Mouse (Mus musculus) erythroblast, adult 5-6 weeks (primary cell): ENCODE results near the gene Churc1. TPM values are rescaled to one million over a fixed set of nuclear protein-coding genes. Genes with fewer than 3 reads are reported as not detected.

ENCODE experiments used
- ATAC-seq: replicated peaks from 2 replicates; pipeline ENCODE4 v1.8.0; 2016; ENCODE audit warnings: moderate number of reproducible peaks, mild to moderate bottlenecking, moderate TSS enrichment, inconsistent platforms; ENCODE audit not compliant: poor library complexity, low FRiP score, severe bottlenecking
- total RNA-seq, 2 experiments: library from RNA; stranded (forward) in 1 of 2; stranded (reverse) in 1 of 2; fragments of 150-400 nt in 1 of 2; fragments of 200-764, 138-1000 nt in 1 of 2; gene quantifications; 2 replicates each; pipeline versions ENCODE4 v1.2.3 to v1.2.4; 2015 to 2017; ENCODE audit warnings: low replicate concordance in 2 of 2

Gene Churc1
- total RNA-seq, 2 experiments from 2014 or later, result 2.9 to 14.1 TPM

DNA sequence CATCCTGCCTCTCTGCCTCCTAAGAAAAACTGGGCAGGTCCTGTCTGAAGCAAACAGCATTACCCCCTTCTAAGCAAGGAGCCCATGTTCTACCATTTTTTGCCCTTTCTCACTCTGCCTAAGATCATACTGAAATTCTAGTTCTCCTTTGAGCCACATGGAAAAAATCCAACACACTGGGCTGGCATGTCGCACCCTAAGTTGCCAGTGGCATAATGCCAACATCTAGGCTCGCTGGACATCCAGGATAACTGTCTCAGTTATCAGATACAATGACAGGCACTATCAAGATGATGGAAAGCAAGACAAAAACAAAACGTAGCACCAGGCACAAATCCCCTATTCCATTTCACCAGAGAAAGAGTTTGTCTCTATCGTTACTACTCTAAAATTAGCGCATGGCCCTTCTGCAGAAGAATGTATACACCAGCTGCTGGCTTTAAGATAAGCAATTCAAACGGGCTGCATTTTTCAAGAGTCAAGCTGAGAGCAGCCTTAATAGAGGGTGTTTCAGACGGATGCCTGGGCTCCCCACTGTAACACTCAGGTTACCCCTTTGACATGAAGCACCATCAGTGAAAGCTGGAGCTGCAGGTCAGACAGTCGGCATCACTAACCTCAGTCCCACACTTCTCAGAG is 25.2 kb downstream of the Churc1 start:
- no peak for ATAC-seq

DNA sequence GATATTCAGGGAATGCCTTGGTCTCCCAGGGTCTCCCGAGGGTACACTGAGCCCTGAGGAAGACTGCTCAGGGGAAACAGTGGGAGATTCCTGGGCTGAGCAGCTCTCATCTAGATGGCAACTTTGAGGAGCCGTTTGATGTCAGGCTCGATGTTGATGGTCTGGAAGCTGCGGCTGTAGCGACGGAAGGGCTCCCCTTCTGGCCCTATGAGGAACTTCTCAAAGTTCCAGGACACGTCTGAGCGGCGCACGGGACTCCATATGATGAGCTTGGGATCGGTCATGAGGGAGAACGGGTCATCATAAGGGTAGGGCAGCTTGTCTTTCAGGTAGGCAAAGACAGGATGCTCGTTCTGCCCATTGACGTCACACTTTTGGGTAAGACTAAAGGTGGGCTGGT is 27.2 kb downstream of the Churc1 start:
- peak; percentile 53; the same call in 1 of the 2 replicates for ATAC-seq

DNA sequence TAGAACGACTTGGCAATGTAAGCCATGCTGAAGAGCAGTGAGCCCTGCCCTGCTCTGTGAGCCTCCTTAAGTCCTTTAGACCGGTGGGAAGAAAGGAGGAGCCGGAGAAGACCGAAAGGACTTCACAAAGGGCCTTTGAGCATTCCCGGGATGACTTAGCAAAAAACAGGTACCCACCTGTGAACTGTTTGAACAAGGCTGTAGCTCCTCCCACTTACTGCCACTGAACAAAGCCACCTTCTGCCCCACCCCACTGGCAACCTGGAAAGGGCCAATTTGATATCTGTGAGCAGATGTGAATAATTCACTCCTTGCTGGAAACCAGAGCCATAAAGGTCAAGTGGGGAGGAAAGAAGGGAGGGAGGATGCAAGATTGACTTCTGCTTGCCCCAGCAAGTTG is 30.0 kb downstream of the Churc1 start, which contains the start of gene Gpx2:
Gene Gpx2, minus strand, starts transcription at position 205 of the 400 bp plus-strand sequence.
- ATAC-seq, result no peak

DNA sequence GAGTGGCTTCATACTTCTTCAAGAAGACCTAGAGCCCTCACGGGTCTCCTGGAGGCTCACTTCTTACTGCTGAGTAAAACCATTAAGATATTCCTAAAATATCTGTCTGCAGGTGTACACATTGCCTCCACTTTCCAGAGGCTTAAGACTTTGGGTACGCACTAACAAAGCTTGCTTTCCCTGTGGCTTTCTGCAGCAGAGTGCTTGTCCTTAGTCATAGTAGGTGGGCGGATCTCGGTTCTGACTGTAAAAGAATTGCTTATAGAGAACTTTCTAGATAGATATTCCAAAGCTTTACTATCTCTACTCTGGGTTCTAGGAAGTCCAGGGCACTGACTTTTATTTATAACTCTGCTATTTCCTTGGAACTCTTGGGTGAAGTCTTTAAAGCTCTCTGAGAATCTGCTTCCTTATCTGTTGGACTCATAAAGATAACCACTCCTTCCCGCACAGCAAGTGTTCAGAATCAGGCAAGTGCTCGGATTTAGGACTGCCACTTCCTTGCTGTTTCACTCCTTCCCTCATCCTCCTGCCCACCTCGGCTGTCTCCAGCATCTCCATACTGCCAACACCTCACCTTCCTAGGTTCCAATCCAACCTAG is 31.7 kb downstream of the Churc1 start:
- no peak for ATAC-seq

DNA sequence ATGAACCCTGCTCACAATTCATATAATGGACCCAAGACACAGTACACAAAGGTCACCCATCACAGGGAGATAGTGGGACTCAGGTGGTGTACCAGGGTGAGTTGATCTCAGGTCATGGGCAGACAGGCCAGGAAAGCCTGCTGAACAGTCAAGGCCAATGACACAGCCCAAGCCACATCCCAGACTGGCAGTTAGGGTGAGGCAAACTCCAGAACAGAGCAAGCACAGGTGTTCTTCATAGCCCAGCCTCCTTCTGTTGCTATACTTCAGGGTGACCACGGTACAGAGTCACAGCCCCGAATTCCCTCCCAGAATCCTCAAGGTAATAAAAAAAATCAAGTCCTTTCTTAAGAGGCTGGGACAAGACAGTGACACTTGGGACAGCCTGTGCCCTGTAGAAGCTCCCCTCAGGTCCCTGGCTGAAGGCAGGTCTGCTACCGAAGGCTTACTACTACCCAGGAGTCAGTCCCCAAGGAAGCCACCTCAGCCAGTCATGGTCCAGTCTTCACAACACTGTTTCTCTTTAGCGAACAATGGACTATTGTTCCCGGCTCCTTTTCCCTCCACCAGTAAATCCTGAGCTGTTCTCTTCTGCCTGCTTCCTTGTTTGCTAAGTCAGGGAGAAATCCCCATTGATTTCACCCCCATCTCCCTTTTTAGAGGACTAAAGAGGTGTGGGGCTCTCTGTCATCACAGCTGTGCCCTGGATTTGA is 32.8 kb downstream of the Churc1 start:
- no peak for ATAC-seq

DNA sequence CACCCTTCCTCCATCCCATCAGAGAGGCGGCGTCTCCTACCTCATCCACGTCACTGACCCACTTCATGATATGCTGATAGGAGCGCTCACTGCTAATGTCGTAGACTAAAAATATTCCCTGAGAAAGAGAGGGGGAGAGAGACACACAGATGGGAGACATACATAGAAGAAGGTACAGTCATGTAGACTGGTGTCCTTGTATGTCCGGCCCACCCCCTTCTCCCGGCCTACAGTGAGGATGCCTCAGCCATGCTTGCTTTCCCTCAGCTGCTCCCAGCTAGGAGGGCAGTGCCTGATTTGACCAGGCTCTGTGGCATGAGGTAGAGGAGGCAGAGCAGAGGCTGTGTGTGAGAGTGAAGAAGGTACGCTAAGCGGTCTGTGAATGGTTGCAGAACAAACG is 37.7 kb downstream of the Churc1 start:
- no peak for ATAC-seq

DNA sequence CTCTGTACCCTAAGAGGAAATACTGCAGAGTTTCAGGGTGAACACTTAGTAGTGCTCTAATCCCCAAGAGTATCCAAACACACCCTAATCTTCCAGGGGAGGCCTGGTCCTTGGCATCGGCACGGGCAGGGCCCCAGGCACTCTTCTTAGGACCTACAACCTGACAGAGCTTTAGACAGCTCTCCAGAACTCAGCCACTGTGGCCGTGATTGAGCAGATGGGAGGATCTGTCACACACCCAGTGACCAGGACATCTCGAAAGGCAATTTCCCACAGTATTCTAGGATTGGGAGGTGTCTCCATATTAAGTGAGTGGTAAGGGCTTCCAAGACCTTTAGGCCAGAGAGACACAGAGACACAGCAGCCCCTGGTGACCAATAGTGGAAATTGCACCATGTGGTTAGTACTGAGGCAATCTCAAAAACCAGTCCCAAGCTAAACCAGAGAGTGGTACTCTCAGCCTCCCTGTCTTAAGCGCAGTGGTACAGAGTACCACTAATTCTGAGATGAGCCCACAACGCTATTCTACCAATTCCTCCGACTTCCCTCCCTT is 38.4 kb downstream of the Churc1 start:
- peak; percentile 63 for ATAC-seq

DNA sequence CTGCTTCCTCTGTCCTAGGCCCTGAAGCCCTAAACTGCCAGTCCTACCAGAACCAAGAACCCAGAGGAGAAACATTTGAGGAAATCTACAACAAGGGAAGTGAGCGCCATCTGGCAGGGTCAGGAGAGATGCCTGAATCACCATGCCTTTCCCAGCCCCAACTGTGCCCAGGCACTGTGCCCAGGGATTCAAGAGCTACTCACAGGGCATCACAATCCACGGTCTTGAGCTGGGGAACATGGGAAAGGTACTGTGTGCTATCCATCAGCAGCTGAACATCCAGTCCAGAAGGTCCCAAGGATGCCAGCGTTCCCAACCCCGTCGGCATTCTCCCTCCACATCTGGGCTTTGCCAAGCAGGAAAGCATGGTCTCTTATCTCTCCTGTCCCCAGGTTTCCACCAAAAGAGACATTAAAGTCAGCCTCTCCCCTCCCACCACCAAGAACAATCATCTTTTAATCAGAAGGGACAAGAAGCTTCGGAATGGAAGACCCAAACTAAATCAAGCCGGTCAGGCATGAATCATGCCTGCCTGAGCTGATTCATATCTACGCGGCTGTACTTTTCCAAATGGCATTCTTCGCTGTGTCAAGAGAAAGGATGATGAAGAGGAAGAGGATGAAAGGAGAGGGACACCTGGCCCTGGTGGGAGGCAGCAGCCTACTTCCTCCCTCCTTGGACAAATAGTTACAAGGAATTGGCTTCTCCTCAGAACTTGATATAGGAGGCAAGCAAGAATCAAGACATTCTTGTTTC is 39.9 kb downstream of the Churc1 start:
- no peak for ATAC-seq

DNA sequence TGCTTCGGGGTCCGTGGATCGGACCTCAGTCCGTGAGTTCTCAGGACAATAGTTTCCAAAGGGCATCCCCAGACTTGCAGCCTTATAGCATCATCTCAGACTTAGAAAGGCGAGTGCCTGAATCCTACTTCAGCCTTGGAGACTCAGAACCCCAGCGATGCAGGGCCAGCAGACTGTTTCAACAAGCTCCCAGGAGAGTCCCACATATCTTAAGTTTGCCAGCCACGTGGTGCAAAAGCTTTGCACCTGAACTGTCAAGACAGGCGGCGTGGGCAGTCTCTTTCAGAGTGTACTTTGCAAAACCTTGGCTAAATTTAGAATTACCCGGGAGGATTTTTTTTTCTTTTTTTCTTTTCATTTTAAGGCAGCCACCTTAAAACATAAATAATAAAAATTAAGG is 42.5 kb downstream of the Churc1 start:
- ATAC-seq, result no peak

DNA sequence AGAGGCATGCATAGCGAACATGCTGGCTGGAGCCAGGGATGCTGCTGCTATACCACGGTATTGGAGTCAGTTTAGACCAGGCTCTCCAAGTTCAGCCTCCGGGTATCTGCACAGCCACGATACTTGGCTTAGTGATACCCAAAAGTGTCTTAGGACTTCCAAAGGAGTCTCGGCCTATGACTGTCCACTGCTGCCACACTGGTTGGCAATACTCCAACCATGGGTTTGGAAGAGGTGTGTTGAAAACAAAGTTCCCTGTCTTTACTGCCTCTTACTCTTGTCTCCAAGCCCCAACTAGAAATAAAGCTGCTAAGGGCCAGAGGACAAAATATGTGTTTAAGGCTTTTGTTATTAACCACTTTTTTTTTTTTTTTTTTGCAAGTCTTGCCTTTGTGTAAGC is 45.2 kb downstream of the Churc1 start:
- ATAC-seq, result no peak

DNA sequence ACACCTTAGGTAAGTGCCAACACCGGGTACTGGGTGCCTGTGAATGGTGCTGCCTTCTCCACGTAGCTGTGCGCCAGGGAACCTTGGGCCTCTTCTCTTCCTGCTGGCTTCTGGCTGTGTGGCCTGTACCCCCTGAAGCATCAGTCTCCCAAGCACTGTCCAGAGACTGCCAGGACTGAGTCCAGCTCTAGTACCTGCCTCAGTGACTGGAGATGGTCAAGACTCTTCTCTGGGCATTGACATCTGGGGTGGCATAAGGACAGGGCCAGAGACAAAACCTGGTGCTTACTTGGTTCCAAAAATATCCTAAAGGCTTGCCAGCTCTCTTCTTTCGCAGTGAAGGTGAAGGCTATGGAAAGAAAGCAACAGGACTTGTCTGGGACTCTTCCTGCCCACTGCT is 45.7 kb downstream of the Churc1 start:
- ATAC-seq, result no peak

DNA sequence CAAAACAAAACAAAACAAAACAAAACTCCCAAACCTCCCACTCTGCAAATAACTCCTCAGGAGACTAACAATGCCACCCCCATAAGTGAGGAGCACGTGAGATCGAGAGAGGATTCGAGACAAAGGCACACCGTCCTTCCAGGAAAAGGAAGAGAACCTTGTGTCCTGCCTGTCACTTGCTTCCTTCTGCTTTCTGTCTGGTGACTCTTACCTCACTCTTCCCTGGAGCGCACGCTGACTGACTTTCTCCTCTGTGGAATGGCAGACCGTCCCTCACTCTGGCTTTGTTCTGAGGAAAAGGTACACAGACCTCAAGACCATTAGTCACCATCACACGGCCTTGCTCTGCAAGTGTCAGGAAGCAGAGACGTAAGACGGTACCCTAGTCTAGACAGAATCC is 48.2 kb downstream of the Churc1 start:
- no peak for ATAC-seq

DNA sequence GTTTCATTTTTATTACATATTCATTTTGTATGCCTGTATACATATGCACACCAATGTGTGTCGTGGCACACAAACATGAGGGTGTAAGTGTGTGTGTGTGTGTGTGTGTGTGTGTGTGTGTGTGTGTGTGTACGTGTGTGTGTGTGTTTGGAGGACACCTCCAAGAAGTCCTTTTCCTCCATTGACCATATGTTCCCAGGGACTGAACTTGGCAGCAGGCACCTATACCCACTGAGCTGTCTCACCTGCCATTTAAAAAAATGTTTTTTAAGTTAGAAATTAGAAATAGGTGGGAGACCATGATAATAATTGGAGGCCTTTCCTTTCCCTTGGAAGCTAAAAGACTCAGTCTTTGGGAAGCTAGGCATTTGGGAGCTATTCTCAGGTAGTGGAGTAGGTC is 48.8 kb downstream of the Churc1 start:
- no peak for ATAC-seq

DNA sequence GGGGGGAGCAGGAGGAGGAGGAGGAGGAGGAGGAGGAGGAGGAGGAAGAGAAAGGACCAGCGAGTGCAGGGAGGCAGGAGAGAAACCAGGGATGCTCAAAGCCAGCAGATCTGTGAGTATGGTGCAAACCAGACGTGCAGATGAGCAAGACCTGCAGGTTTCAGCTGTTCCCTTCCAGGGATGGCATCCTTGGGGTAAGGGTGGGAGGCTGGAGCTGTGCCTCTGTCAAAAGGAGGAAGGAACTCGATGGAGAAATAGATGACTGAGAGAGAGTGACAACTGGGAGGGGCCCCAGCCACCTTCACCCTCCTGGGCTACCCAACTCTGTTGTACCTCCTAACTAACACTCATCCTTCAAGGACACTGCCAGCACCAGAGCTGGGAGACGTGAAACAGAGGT is 51.4 kb downstream of the Churc1 start:
- ATAC-seq, result no peak

DNA sequence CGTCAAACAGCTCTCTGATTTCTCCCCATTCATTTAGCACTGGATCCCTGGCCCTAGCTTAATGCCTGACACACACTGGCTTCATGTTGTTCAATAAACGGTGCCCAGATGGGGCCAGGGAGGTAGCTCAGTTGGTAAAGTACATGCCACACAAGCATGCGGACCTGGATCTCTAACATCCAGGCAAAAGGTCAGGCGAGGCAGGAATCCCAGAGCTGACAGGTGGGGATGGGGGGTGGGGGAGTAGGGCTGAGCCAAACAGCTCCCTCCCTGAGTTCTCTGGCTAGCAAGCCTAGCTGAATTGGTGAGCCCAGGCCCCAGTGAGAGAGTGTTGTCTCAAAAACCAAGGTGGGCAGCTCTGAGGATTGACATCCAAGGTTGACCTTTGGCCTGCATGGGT is 51.8 kb downstream of the Churc1 start:
- ATAC-seq, result no peak

DNA sequence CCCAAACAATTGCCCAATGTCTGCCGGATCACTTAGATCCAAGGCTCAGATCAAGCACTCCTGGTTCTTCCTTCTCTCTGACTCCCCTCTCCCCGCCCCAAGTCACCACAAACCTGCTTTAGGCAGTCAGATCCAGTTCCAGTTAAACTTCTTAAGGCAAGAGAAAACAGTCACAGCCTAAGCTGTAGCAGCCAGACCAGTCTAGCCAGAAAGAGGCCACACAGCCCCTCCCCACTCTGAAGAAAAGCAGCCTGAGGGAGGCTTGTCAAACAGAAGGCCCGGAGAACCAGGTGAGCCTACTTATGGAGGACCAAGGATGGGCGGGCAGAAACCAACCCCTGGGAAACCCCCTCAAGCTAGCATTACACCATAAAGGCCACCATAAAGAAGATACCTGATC is 52.8 kb downstream of the Churc1 start:
- no peak for ATAC-seq

DNA sequence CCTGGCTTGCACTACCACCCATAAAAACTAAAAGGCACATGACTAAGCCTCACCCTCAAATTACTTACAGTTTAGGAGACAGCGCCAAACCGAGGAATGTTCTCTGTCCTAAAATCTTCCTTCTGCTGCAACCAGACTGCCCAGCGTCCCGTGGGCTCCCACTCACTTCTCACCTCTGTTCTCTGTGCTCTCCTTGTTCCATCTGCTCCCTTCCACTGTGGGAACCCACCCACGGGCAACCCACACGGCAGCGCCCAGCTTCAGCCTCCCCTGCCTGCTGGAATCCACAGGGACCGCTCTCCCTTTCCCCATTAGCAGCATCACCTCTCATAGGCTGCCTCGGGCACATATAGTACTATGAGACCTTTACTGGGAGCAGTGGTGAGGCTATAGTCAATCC is 53.6 kb downstream of the Churc1 start:
- no peak for ATAC-seq

DNA sequence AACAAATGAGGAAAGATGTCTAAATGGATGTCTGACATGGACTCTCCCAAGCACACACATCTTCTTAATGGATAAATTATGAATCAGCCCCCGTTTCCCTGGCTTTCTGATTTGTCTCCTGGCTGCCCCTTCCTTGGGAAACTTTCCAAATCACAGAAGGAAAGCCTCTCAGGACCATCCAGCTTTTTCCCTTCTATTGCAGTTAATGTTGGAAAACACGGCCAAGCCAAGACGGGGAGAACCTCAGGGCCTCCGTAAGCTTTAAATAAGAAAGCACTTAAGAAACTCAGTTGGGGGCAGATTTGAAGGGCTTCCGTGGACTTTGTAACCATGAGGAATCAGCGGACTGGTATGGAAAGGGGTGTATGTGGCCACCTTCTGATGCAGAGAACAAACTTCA is 54.5 kb downstream of the Churc1 start:
- no peak for ATAC-seq

DNA sequence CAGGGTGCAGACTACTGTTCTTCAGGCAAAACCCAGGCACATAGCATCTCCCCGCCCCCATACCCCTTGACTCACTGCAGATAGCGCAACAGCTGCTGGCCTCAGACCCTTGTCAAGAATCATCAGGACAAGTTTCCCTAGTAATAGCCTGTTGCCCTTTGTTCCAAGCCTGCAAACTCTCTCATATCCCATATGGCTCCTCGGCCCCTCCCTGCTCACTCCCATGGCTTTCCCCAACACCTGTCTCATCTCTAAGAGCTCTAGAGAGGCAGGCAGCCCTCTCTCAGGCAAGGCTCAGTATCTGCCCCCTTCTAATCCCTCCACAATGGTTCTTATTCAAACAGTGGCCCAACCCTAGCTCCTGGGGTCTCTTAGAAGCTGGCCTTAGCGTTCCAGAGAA is 55.3 kb downstream of the Churc1 start:
- ATAC-seq, result no peak

DNA sequence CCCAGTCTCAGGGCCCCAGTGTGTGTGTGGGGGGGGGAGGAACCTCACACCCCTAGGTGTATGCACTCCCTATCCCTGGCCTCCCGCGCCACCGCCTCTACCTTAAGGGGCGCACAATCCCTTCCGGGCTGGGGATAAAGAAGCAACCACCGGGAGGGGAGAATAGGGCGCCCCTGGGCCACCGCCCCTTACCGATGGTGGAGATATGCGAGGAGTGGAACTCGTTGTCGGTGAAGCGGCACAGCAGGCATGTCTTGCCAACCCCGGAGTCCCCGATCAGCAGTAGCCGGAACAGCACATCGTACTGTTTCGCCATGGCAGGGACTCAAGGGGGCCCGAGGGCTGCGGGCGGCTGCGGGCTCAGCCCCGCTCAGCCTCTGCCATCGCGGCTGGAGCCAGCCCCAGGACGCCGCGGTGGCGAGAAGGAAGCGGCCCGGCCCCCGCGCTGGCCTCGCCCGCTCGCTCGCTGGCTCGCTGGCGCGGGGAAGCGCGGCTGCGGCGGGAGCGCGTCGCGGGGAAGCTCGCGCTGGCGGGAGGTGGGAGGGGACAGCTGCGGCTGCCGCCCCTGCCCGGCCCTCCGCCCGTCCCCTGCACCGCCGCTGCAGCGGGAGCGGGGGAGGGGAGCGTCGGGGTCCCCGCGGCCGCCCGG is 56.8 kb downstream of the Churc1 start:
- no peak for ATAC-seq
